Mouse (Mus musculus): ENCODE results near the gene Sowahd. TPM values are rescaled to one million over a fixed set of nuclear protein-coding genes. Genes with fewer than 3 reads are reported as not detected.

The Sowahd gene
- not detected for total RNA-seq (2023)

GRCm38 (mm10) chrX:37048066-37048889 is at the start of gene Sowahd:
Gene Sowahd, plus strand, starts transcription at chrX:37048845.

GRCm38 (mm10) chrX:37084927-37085660 is 36.4 kb downstream of the Sowahd start, which contains the start of gene Rpl39:
Gene Rpl39, minus strand, starts transcription at chrX:37085402.

Other genes with a start within 250 kb of the Sowahd start
- 10 to 100 TPM; 67.4 to 81.5 TPM for gene Ube2a, start 174.9 kb upstream of the Sowahd start, total RNA-seq (2023)
- 10 to 100 TPM; 35.8 to 44.4 TPM for gene C330007P06Rik, start 174.7 kb upstream of the Sowahd start, total RNA-seq (2023)
- gene Nkrf, start 145.9 kb upstream of the Sowahd start, total RNA-seq (2023): 10 to 100 TPM; 13.0 to 13.3 TPM
- gene Sept6, start 57.1 kb upstream of the Sowahd start, total RNA-seq (2023): 100 to 1,000 TPM; 100 to 126 TPM
- gene Rpl39, start 36.6 kb downstream of the Sowahd start, total RNA-seq (2023): 1,000 to 10,000 TPM; 1,325 to 1,365 TPM
- gene Upf3b, start 61.5 kb downstream of the Sowahd start, total RNA-seq (2023): 10 to 100 TPM; 54.1 to 55.9 TPM
- gene Nkap, start 78.0 kb downstream of the Sowahd start, total RNA-seq (2023): 10 to 100 TPM; 18.8 to 20.2 TPM
- gene Akap14, start 120.0 kb downstream of the Sowahd start, total RNA-seq (2023): not detected
- 10 to 100 TPM; 83.4 to 91.6 TPM for gene Ndufa1, start 142.3 kb downstream of the Sowahd start, total RNA-seq (2023)
- 1 to 10 TPM; 1.5 to 2.2 TPM for gene Rnf113a1, start 142.4 kb downstream of the Sowahd start, total RNA-seq (2023)
- gene Gm9, start 162.2 kb downstream of the Sowahd start, total RNA-seq (2023): not detected
- gene Rhox1, start 173.4 kb downstream of the Sowahd start, total RNA-seq (2023): not detected
- gene Rhox2a, start 196.1 kb downstream of the Sowahd start, total RNA-seq (2023): not detected
- not detected for gene Rhox3a, start 201.1 kb downstream of the Sowahd start, total RNA-seq (2023)
- not detected for gene Rhox4a, start 216.5 kb downstream of the Sowahd start, total RNA-seq (2023)

Measured in B cell, adult 67 days (primary cell).